Mouse (Mus musculus): Measurements from ENCODE around the gene Gemin5. TPM values are rescaled to one million over a fixed set of nuclear protein-coding genes. Genes with fewer than 3 reads are reported as not detected.

Gene Gemin5
- polyA plus RNA-seq, 1 experiment from 2014 or later = 32.0 TPM

DNA sequence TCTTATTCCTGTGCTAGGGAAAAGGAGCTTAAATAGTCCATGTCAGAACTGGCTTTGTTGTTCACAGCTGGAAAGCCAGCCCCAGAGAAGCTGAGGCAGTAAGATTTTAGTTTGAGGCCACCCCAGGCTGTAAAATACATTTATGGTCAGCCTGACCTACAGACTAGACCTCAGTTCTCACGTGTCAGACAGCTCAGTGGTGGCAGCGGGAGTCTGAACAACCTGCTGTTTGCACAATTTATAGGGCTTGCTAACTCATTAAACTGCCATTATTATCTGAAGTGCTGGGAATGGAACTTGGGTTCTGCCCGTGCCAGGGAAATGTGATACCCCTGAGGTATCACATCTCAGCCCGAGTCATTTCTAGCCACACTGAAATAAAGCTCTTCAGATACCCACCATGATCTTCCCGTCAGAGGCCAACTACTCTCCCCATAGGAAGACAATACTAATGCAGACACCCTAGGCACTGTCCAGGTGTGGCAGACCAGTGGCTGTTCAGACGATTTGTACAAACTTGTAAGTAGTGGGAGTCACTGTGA is 39.0 kb downstream of the Gemin5 start:
- ATAC-seq (ENCODE audit: low FRiP score) (no peak), DNase-seq (ENCODE audit: low spot score) (no peak)
- H3K36me3 ChIP-seq (ENCODE audit: control insufficient read depth, insufficient read depth, low read length) = peaks cover 7% of the 10 kb centered on the region; the same call in 1 of the 2 replicates
- H3K4me3 ChIP-seq (ENCODE audit: low read depth, low read length) = no peak overlapping the region
- no peaks in the 10 kb centered on the region for H3K4me1 ChIP-seq (replicated peaks; ENCODE audit: control insufficient read depth, insufficient read depth, low read length)
- WGBS = 82% methylated on average over 6 of the region's 6 CpGs
- H3K9me3 ChIP-seq (ENCODE audit: control insufficient read depth, low read length) = no peaks in the 10 kb centered on the region
- H3K4me2 ChIP-seq (replicated peaks; ENCODE audit: low read depth, low read length) = no peak overlapping the region
- no peak overlapping the region for H3K9ac ChIP-seq (ENCODE audit: low read depth, low read length)
- no peak overlapping the region for H3K27ac ChIP-seq (ENCODE audit: low read depth, low read length)
- H3K27me3 ChIP-seq (ENCODE audit: control insufficient read depth, insufficient read depth, low read length) = no peaks in the 10 kb centered on the region

DNA sequence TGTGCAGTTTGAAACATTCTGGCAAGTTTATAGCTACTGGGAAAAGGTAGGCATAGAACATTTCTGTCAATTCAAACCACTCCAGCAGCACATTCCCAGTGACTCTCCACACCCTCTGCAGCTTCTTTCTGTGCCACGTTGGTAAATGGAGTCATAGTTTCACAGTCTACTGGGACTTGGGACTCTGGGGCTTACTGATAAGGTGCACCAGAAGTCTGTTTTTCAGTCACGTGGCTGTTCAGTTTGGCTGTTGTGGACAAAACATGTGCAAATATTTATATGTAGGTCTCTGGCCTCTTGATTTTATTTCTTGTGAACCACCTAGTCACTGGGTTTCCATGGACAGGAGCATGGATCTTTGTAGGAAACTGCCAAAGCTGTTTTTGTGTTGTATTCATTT is 40.8 kb downstream of the Gemin5 start:
- Histone ChIP-seq H3K4me1 (replicated peaks; ENCODE audit: control insufficient read depth, insufficient read depth, low read length) (no peaks in the 10 kb centered on the region), H3K9ac (ENCODE audit: low read depth, low read length) (no peak overlapping the region), H3K4me2 (replicated peaks; ENCODE audit: low read depth, low read length) (no peak overlapping the region), H3K4me3 (ENCODE audit: low read depth, low read length) (no peak overlapping the region), H3K9me3 (ENCODE audit: control insufficient read depth, low read length) (no peaks in the 10 kb centered on the region), H3K27ac (ENCODE audit: low read depth, low read length) (no peak overlapping the region), H3K27me3 (ENCODE audit: control insufficient read depth, insufficient read depth, low read length) (no peaks in the 10 kb centered on the region), H3K36me3 (ENCODE audit: control insufficient read depth, insufficient read depth, low read length) (peaks cover 7% of the 10 kb centered on the region; the same call in 1 of the 2 replicates)
- 85% methylated on average over 2 of the region's 2 CpGs for WGBS
- DNase-seq (ENCODE audit: low spot score) = no peak
- ATAC-seq (ENCODE audit: low FRiP score) = no peak

DNA sequence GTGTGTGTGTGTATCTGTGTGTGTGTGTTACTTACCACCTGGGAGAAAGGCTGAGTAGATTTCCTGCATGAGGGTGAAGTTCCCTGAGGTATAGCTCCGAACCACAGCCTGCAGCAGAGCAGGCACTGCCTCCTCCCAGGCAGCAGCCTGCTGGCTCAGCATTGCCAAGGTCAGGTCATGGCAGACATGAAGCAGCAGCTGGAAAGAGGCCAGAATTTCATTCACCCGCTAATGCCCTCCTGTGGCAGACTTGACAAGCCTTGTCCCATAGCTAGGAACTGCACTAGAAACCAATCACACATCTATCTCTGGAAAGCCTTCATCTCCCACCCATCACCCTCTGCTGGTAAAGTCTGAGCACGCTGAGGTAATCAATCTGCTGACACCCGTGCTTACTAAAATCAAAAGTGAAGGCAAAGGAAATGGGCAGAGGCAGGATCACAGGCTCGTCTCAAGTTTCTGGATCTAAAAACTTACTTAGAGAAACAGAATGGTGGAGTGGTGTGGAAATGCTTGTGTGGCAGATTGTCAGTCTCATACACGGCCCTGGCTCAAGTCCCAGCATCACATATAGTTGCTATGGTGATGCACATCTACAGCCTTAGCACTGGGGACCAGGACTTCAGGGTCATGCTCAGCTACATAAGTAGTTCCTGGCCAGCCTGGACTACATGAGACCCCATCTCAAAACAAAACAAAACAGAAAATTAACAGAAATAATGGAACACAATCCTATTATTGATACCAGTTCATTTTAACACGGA is 41.8 kb downstream of the Gemin5 start:
- H3K4me1 ChIP-seq (replicated peaks; ENCODE audit: control insufficient read depth, insufficient read depth, low read length) = no peaks in the 10 kb centered on the region
- H3K9me3 ChIP-seq (ENCODE audit: control insufficient read depth, low read length) = no peaks in the 10 kb centered on the region
- H3K36me3 ChIP-seq (ENCODE audit: control insufficient read depth, insufficient read depth, low read length) = peaks cover 7% of the 10 kb centered on the region; the same call in 1 of the 2 replicates
- H3K27me3 ChIP-seq (ENCODE audit: control insufficient read depth, insufficient read depth, low read length) = no peaks in the 10 kb centered on the region
- no peak overlapping the region for H3K9ac ChIP-seq (ENCODE audit: low read depth, low read length)
- DNase-seq (ENCODE audit: low spot score) (no peak), ATAC-seq (ENCODE audit: low FRiP score) (no peak)
- no peak overlapping the region for H3K4me2 ChIP-seq (replicated peaks; ENCODE audit: low read depth, low read length)
- no peak overlapping the region for H3K27ac ChIP-seq (ENCODE audit: low read depth, low read length)
- 80% methylated on average over 7 of the region's 7 CpGs for WGBS
- H3K4me3 ChIP-seq (ENCODE audit: low read depth, low read length) = no peak overlapping the region

DNA sequence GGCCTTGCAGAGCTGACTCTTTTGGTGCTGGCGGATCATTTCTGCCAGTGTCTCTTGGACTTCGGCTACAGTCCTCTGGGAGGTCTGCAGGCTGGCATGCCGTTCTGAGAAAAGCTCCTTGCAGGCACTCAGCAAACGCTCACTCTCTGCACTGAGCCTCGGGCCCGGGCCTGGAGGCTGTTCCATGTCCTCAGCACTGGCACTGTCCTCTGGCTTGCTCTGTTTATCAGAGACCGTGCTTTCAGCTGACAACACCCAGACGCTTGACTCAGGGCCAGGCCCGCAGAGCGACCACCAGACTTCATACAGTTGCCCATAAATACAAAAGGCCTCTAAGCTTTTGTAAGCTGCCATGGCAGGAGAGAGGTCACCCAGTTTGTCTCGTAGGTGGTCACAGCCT is 43.3 kb downstream of the Gemin5 start:
- no peaks in the 10 kb centered on the region for H3K9me3 ChIP-seq (ENCODE audit: control insufficient read depth, low read length)
- H3K9ac ChIP-seq (ENCODE audit: low read depth, low read length) = no peak overlapping the region
- no peak overlapping the region for H3K27ac ChIP-seq (ENCODE audit: low read depth, low read length)
- no peaks in the 10 kb centered on the region for H3K4me1 ChIP-seq (replicated peaks; ENCODE audit: control insufficient read depth, insufficient read depth, low read length)
- DNase-seq (ENCODE audit: low spot score) (no peak), ATAC-seq (ENCODE audit: low FRiP score) (no peak)
- WGBS = 89% methylated on average over 11 of the region's 11 CpGs
- H3K27me3 ChIP-seq (ENCODE audit: control insufficient read depth, insufficient read depth, low read length) = no peaks in the 10 kb centered on the region
- H3K4me2 ChIP-seq (replicated peaks; ENCODE audit: low read depth, low read length) = no peak overlapping the region
- H3K36me3 ChIP-seq (ENCODE audit: control insufficient read depth, insufficient read depth, low read length) = peaks cover 2% of the 10 kb centered on the region; the same call in 1 of the 2 replicates
- no peak overlapping the region for H3K4me3 ChIP-seq (ENCODE audit: low read depth, low read length)

DNA sequence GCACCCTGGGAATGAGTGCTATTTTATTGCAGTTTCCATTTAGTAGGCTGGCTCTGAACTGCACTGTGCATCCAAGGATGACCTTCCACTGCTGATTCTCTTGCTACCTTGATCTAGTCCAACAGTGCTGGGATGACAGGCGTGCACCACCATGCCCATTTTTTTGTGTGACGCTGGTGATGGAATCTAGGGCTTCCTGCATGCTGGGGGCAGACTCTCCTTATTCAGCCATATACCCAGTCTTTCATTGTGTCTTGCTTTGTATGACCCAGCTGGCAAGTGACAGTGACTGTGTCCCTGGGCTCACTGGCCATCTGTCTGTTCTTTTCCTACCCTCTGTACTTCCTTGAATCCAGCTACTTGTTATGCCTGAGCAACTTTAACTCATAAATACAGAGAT is 44.6 kb downstream of the Gemin5 start:
- Histone ChIP-seq H3K9ac (ENCODE audit: low read depth, low read length) (no peak overlapping the region), H3K9me3 (ENCODE audit: control insufficient read depth, low read length) (no peaks in the 10 kb centered on the region), H3K27ac (ENCODE audit: low read depth, low read length) (no peak overlapping the region), H3K36me3 (ENCODE audit: control insufficient read depth, insufficient read depth, low read length) (peaks cover 3% of the 10 kb centered on the region), H3K4me3 (ENCODE audit: low read depth, low read length) (no peak overlapping the region), H3K4me1 (replicated peaks; ENCODE audit: control insufficient read depth, insufficient read depth, low read length) (no peaks in the 10 kb centered on the region), H3K27me3 (ENCODE audit: control insufficient read depth, insufficient read depth, low read length) (no peaks in the 10 kb centered on the region), H3K4me2 (replicated peaks; ENCODE audit: low read depth, low read length) (no peak overlapping the region)
- no peak for ATAC-seq (ENCODE audit: low FRiP score)
- WGBS = 85% methylated on average over 2 of the region's 2 CpGs
- DNase-seq (ENCODE audit: low spot score) = no peak

DNA sequence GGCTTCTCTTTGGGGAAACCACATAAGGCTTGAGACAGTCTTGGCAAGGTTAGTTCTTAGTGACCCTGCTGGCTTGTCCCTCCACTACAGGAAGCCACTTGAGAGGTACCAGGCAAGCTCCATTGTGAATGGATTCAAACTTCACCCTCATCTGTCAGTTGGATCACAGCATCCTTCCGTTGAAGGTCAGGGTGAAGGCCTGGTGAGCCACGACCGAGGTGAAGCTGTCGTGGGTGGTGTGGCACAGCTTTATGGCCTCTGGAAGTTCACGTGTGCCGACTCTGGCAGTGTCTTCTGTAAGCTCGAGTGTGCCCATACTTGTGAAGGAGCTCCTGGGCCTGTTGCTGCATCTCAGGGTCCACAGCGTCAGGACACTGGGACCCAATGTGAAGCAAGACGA is 47.0 kb downstream of the Gemin5 start:
- ATAC-seq (ENCODE audit: low FRiP score) (no peak), DNase-seq (ENCODE audit: low spot score) (no peak)
- Histone ChIP-seq H3K27ac (ENCODE audit: low read depth, low read length) (no peak overlapping the region), H3K4me3 (ENCODE audit: low read depth, low read length) (no peak overlapping the region), H3K4me2 (replicated peaks; ENCODE audit: low read depth, low read length) (no peak overlapping the region), H3K9ac (ENCODE audit: low read depth, low read length) (no peak overlapping the region), H3K4me1 (replicated peaks; ENCODE audit: control insufficient read depth, insufficient read depth, low read length) (no peaks in the 10 kb centered on the region), H3K27me3 (ENCODE audit: control insufficient read depth, insufficient read depth, low read length) (no peaks in the 10 kb centered on the region), H3K36me3 (ENCODE audit: control insufficient read depth, insufficient read depth, low read length) (peaks cover 7% of the 10 kb centered on the region), H3K9me3 (ENCODE audit: control insufficient read depth, low read length) (no peaks in the 10 kb centered on the region)
- WGBS = 90% methylated on average over 9 of the region's 9 CpGs

DNA sequence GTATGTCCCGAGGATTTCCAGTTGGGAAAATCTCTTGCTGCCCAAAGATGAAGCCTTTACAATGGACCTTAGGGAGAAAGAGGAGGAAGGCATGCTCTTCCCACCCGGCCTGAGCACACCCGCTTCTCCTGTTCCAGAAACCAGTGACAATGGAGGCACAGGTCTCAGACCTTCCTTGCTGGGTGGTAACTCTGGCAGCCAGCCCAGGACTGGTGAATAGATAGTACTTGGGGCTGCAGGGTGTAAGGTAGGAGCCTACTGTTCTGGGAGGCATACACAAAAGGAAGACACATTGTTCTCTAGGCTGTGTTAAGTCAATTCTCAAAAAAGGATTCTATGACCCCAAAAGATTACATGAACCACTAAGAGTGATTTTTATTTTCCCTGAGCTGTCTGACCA is 47.7 kb downstream of the Gemin5 start:
- Histone ChIP-seq H3K9me3 (ENCODE audit: control insufficient read depth, low read length) (no peaks in the 10 kb centered on the region), H3K36me3 (ENCODE audit: control insufficient read depth, insufficient read depth, low read length) (peaks cover 5% of the 10 kb centered on the region; the same call in 1 of the 2 replicates), H3K4me2 (replicated peaks; ENCODE audit: low read depth, low read length) (no peak overlapping the region), H3K9ac (ENCODE audit: low read depth, low read length) (no peak overlapping the region), H3K27ac (ENCODE audit: low read depth, low read length) (no peak overlapping the region), H3K4me1 (replicated peaks; ENCODE audit: control insufficient read depth, insufficient read depth, low read length) (no peaks in the 10 kb centered on the region), H3K4me3 (ENCODE audit: low read depth, low read length) (no peak overlapping the region), H3K27me3 (ENCODE audit: control insufficient read depth, insufficient read depth, low read length) (no peaks in the 10 kb centered on the region)
- DNase-seq (ENCODE audit: low spot score) (no peak), ATAC-seq (ENCODE audit: low FRiP score) (no peak)
- WGBS = 80% methylated on average over 3 of the region's 3 CpGs

DNA sequence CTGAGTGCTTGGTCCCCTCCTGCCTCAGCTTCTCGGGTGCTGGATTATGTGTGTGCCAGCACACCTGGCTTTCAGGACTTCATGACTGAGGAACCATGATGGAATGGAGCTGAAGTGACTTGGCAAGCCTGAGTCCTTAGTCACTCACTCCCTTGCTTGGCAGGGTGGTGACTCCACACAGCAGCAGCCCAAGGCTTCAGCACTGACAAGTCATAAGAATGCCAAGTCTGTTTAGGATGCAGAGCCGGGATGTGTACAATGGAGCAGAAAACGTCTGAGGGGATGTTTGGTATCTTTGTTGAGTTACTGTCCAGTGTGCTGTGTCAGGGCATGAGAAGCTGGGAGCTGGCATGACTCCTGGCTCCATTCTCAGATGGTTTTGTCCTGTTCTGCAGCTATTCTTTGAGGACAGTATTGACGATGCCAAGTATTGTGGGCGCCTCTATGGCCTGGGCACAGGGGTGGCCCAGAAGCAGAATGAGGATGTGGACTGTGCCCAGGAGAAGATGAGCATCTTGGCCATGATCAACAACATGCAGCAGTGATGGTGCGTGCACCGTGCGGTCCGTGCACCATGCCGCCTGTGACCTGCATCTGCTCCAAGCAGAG is 51.2 kb downstream of the Gemin5 start:
- no peak overlapping the region for H3K4me2 ChIP-seq (replicated peaks; ENCODE audit: low read depth, low read length)
- H3K9me3 ChIP-seq (ENCODE audit: control insufficient read depth, low read length) = no peaks in the 10 kb centered on the region
- no peaks in the 10 kb centered on the region for H3K4me1 ChIP-seq (replicated peaks; ENCODE audit: control insufficient read depth, insufficient read depth, low read length)
- H3K27me3 ChIP-seq (ENCODE audit: control insufficient read depth, insufficient read depth, low read length) = no peaks in the 10 kb centered on the region
- WGBS = 89% methylated on average over 10 of the region's 10 CpGs
- DNase-seq (ENCODE audit: low spot score) (no peak), ATAC-seq (ENCODE audit: low FRiP score) (no peak)
- no peak overlapping the region for H3K9ac ChIP-seq (ENCODE audit: low read depth, low read length)
- H3K4me3 ChIP-seq (ENCODE audit: low read depth, low read length) = no peak overlapping the region
- peaks cover 17% of the 10 kb centered on the region for H3K36me3 ChIP-seq (ENCODE audit: control insufficient read depth, insufficient read depth, low read length)
- no peak overlapping the region for H3K27ac ChIP-seq (ENCODE audit: low read depth, low read length)

DNA sequence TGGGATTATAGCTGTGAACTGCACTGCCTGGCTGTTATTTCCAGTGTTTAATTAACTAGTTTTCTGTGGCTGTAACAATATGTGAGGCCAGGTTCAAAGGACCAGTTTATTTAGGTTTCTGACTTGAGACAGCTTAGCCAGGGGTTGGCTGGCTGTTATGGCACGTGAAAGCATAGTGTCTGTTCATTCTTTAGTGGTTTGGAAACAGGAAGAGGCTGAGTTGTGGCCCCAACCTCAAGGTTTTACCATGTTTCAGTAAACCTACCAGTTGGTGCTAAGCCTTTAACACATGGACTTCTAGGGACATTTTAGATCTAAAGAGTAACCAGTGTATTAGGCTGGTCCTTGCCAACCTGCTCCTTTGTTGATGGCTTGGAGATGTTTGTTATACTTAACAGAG is 51.8 kb downstream of the Gemin5 start:
- ATAC-seq (ENCODE audit: low FRiP score) (no peak), DNase-seq (ENCODE audit: low spot score) (no peak)
- Histone ChIP-seq H3K4me1 (replicated peaks; ENCODE audit: control insufficient read depth, insufficient read depth, low read length) (no peaks in the 10 kb centered on the region), H3K27me3 (ENCODE audit: control insufficient read depth, insufficient read depth, low read length) (no peaks in the 10 kb centered on the region), H3K4me2 (replicated peaks; ENCODE audit: low read depth, low read length) (no peak overlapping the region), H3K27ac (ENCODE audit: low read depth, low read length) (no peak overlapping the region), H3K4me3 (ENCODE audit: low read depth, low read length) (no peak overlapping the region), H3K9me3 (ENCODE audit: control insufficient read depth, low read length) (no peaks in the 10 kb centered on the region), H3K9ac (ENCODE audit: low read depth, low read length) (no peak overlapping the region), H3K36me3 (ENCODE audit: control insufficient read depth, insufficient read depth, low read length) (peaks cover 17% of the 10 kb centered on the region)
- WGBS = 84% methylated on average over 1 of the region's 1 CpGs
